Mouse (Mus musculus): ENCODE measurements around the gene Il33.

GRCm38 (mm10) chr19:29894381-29894780 is 30.5 kb upstream of the Il33 start:
- TF ChIP-seq CTCF (IDR thresholded peaks at IDR 0.05) (no peak), EP300 (IDR thresholded peaks at IDR 0.05) (no peak)
